Mouse (Mus musculus): ENCODE measurements around the gene Fam50b.

GRCm38 (mm10) chr13:34703301-34703700, 31.3 kb upstream of the Fam50b start:
- TF ChIP-seq EP300 (optimal IDR thresholded peaks at IDR 0.05) = no peak
- no peak for TF ChIP-seq CTCF (IDR thresholded peaks at IDR 0.05; ENCODE audit: low read depth)

Measured in stomach, postnatal 0 days (tissue).